Mouse (Mus musculus): ENCODE measurements around the gene Usp21. TPM values are rescaled to one million over a fixed set of nuclear protein-coding genes. Genes with fewer than 3 reads are reported as not detected.
"Not testable (repeated sequence)": the region's sequence is repeated elsewhere in the genome, so short reads cannot be mapped to it uniquely, and the experiment has no call there.

The Usp21 gene
- polyA plus RNA-seq, 2 experiments, result 81.2 to 104 TPM

DNA sequence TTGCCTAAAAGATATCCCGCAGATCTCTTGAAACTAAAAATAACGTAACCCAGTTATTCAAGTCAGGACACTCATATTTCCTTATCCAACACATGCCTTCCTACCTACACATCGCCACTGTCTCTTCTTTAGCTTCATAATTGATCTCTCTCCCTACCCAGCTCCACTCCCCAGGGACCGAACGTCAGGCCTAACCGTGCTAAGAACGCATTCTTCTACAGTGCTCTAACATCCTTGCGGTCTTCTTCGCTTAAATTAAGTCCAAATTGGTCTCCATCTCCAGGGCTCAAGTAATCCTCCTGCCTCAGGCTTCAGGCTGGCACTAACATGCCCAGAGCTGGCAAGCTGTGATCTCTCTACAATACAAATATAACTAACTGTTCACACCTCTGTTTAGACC lies 40.5 kb upstream of the Usp21 start:
- ATAC-seq (ENCODE audit: low FRiP score, low read depth), result no peak
- peak; percentile 40 for DNase-seq (ENCODE audit: low spot score)
- WGBS, result 32% methylated on average over 9 of the region's 9 CpGs
- no peaks in the 10 kb centered on the region for H3K36me3 ChIP-seq (ENCODE audit: control insufficient read depth, insufficient read depth, low read length)
- peak overlapping the region; percentile 62 for H3K4me3 ChIP-seq (replicated peaks; ENCODE audit: low read length)
- no peaks in the 10 kb centered on the region for H3K9me3 ChIP-seq (ENCODE audit: control insufficient read depth, low read length)
- peaks cover 20% of the 10 kb centered on the region for H3K4me1 ChIP-seq (ENCODE audit: control insufficient read depth, insufficient read depth, low read length)
- no peaks in the 10 kb centered on the region for H3K27me3 ChIP-seq (ENCODE audit: control insufficient read depth, insufficient read depth, low read length)
- H3K27ac ChIP-seq (replicated peaks; ENCODE audit: low read depth, low read length), result peak overlapping the region; percentile 99
- no peak for TF ChIP-seq POLR2A (IDR thresholded peaks at IDR 0.05; ENCODE audit: borderline replicate concordance, extremely low read depth, insufficient read depth, insufficient read length)
- H3K4me2 ChIP-seq (replicated peaks; ENCODE audit: low read depth, low read length, severe bottlenecking), result peak overlapping the region; percentile 94
- H3K9ac ChIP-seq (ENCODE audit: low read depth, low read length, severe bottlenecking), result peak overlapping the region; percentile 94

DNA sequence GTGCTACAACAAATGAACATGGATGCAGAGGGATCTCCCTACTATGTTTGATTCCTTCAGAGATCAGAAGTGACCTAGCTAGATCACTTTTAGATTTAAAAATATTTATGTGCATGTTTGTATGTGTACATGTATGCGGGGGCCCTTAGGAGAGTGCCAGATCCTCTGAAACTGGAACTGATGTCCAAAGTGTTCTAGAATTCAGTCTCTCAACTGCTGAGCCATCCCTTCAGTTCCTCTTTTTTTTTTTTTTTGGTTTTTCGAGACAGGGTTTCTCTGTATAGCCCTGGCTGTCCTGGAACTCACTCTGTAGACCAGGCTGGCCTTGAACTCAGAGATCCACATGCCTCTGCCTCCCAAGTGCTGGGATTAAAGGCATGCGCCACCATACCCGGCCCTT lies 38.8 kb upstream of the Usp21 start:
- not testable (repeated sequence) for H3K4me3 ChIP-seq (replicated peaks; ENCODE audit: low read length); ATAC-seq (ENCODE audit: low FRiP score, low read depth); H3K9me3 ChIP-seq (ENCODE audit: control insufficient read depth, low read length); H3K36me3 ChIP-seq (ENCODE audit: control insufficient read depth, insufficient read depth, low read length); H3K4me2 ChIP-seq (replicated peaks; ENCODE audit: low read depth, low read length, severe bottlenecking); H3K27me3 ChIP-seq (ENCODE audit: control insufficient read depth, insufficient read depth, low read length); DNase-seq (ENCODE audit: low spot score); H3K27ac ChIP-seq (replicated peaks; ENCODE audit: low read depth, low read length); H3K9ac ChIP-seq (ENCODE audit: low read depth, low read length, severe bottlenecking)
- 89% methylated on average over 4 of the region's 4 CpGs for WGBS
- peaks cover 20% of the 10 kb centered on the region for H3K4me1 ChIP-seq (ENCODE audit: control insufficient read depth, insufficient read depth, low read length)

DNA sequence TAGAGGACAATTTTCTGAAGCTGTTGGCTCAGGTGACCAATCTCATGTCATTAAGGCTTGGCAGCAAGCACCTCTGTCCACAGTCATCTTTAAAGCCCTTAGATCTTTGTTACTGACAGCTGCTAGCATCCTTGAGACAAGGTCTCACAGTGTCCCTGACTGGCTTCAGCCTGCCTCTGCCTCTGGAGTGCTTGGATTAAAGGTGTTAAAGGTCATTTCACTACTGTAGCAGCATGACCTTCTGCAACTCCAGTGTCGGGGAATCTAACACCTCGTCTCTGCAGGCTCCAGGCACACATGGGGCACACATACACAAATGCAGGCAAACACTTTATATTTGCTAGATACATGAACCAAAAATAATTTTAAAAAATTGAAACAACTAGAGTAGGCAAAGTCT lies 37.8 kb upstream of the Usp21 start:
- ATAC-seq (ENCODE audit: low FRiP score, low read depth), result no peak
- 77% methylated on average over 2 of the region's 2 CpGs for WGBS
- H3K27me3 ChIP-seq (ENCODE audit: control insufficient read depth, insufficient read depth, low read length), result no peaks in the 10 kb centered on the region
- no peak overlapping the region for H3K4me3 ChIP-seq (replicated peaks; ENCODE audit: low read length)
- TF ChIP-seq POLR2A (IDR thresholded peaks at IDR 0.05; ENCODE audit: borderline replicate concordance, extremely low read depth, insufficient read depth, insufficient read length), result no peak
- H3K4me2 ChIP-seq (replicated peaks; ENCODE audit: low read depth, low read length, severe bottlenecking), result no peak overlapping the region
- H3K27ac ChIP-seq (replicated peaks; ENCODE audit: low read depth, low read length), result no peak overlapping the region
- no peak for DNase-seq (ENCODE audit: low spot score)
- H3K36me3 ChIP-seq (ENCODE audit: control insufficient read depth, insufficient read depth, low read length), result no peaks in the 10 kb centered on the region
- H3K9ac ChIP-seq (ENCODE audit: low read depth, low read length, severe bottlenecking), result no peak overlapping the region
- no peaks in the 10 kb centered on the region for H3K9me3 ChIP-seq (ENCODE audit: control insufficient read depth, low read length)
- H3K4me1 ChIP-seq (ENCODE audit: control insufficient read depth, insufficient read depth, low read length), result peaks cover 12% of the 10 kb centered on the region

DNA sequence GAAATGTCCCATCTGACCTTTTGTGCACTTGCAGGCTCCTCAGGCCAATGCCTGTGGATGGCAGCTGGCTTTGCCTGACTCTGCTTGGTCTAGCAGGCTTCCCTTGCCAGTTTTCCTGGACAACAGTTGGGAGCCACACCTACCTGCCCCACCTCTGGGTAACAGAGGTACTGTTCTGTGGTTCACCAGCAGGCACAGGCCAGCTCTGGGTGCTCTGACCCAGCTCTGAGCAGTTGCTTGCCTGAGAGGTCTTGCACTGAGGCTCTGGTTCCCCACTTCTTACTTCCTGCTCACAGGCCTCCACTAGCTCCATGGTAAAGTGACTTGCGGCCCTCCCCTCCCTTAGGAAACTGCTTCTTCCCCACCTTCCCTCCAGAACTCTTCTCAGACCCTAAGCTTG lies 34.2 kb upstream of the Usp21 start:
- WGBS, result 90% methylated on average over 1 of the region's 1 CpGs
- Histone ChIP-seq H3K4me1 (ENCODE audit: control insufficient read depth, insufficient read depth, low read length) (no peaks in the 10 kb centered on the region), H3K27ac (replicated peaks; ENCODE audit: low read depth, low read length) (no peak overlapping the region), H3K4me3 (replicated peaks; ENCODE audit: low read length) (no peak overlapping the region), H3K27me3 (ENCODE audit: control insufficient read depth, insufficient read depth, low read length) (no peaks in the 10 kb centered on the region), H3K36me3 (ENCODE audit: control insufficient read depth, insufficient read depth, low read length) (no peaks in the 10 kb centered on the region), H3K4me2 (replicated peaks; ENCODE audit: low read depth, low read length, severe bottlenecking) (no peak overlapping the region), H3K9ac (ENCODE audit: low read depth, low read length, severe bottlenecking) (no peak overlapping the region), H3K9me3 (ENCODE audit: control insufficient read depth, low read length) (no peaks in the 10 kb centered on the region)
- TF ChIP-seq POLR2A (IDR thresholded peaks at IDR 0.05; ENCODE audit: borderline replicate concordance, extremely low read depth, insufficient read depth, insufficient read length), result no peak
- ATAC-seq (ENCODE audit: low FRiP score, low read depth) (no peak), DNase-seq (ENCODE audit: low spot score) (no peak)

DNA sequence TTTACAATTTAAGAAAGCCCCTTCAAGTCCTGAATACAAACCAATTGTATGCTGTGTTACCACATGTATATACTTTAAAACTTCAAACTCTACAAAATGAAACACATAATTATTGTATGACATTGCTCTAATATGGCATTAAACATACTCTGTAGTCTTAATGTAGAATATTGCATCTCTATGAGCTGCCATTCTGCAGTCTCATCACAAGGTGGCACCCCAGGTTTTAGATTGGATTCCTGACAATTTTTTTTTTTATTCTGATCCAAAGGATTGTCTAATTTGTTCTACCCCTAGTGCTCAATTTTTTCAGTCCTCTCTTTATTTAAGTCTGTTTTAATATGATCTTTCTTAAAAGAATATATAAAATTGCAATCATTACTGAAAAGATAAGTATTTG lies 33.6 kb upstream of the Usp21 start:
- DNase-seq (ENCODE audit: low spot score), result peak; percentile 60
- no peak for ATAC-seq (ENCODE audit: low FRiP score, low read depth)

DNA sequence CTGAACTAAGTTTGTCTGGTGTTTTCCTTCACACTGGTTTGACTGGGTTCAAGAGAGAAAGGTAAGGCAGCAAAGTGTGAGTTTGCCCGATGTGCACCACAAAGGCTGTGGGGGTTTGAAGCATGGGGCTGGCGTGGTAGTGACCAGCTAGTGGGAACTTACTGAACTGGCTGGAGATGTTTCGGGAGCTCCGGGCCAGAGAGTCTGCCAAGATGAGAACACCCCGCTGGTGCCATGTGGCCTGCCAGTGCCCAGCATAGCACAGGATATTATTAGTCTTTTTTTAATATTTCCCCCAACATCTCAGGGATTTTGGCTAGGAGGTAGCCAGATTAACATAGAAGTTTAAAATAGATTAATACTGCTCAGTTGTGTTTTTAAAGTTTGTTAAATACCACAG lies 32.4 kb upstream of the Usp21 start:
- no peak overlapping the region for H3K4me2 ChIP-seq (replicated peaks; ENCODE audit: low read depth, low read length, severe bottlenecking)
- WGBS, result 22% methylated on average over 5 of the region's 5 CpGs

More for the DNA sequence above, 33.6 kb upstream of the Usp21 start:
- H3K4me2 ChIP-seq (replicated peaks; ENCODE audit: low read depth, low read length, severe bottlenecking), result no peak overlapping the region
- H3K27ac ChIP-seq (replicated peaks; ENCODE audit: low read depth, low read length), result no peak overlapping the region
- no peak overlapping the region for H3K9ac ChIP-seq (ENCODE audit: low read depth, low read length, severe bottlenecking)
- H3K9me3 ChIP-seq (ENCODE audit: control insufficient read depth, low read length), result no peaks in the 10 kb centered on the region
- H3K4me1 ChIP-seq (ENCODE audit: control insufficient read depth, insufficient read depth, low read length), result no peaks in the 10 kb centered on the region
- no peaks in the 10 kb centered on the region for H3K36me3 ChIP-seq (ENCODE audit: control insufficient read depth, insufficient read depth, low read length)
- no peak for TF ChIP-seq POLR2A (IDR thresholded peaks at IDR 0.05; ENCODE audit: borderline replicate concordance, extremely low read depth, insufficient read depth, insufficient read length)
- H3K27me3 ChIP-seq (ENCODE audit: control insufficient read depth, insufficient read depth, low read length), result no peaks in the 10 kb centered on the region
- H3K4me3 ChIP-seq (replicated peaks; ENCODE audit: low read length), result no peak overlapping the region

More for the DNA sequence above, 32.4 kb upstream of the Usp21 start:
- H3K27me3 ChIP-seq (ENCODE audit: control insufficient read depth, insufficient read depth, low read length), result no peaks in the 10 kb centered on the region
- H3K9ac ChIP-seq (ENCODE audit: low read depth, low read length, severe bottlenecking), result no peak overlapping the region
- ATAC-seq (ENCODE audit: low FRiP score, low read depth), result no peak
- DNase-seq (ENCODE audit: low spot score), result no peak
- no peak overlapping the region; the same call in 1 of the 2 replicates for H3K4me3 ChIP-seq (replicated peaks; ENCODE audit: low read length)
- no peaks in the 10 kb centered on the region for H3K4me1 ChIP-seq (ENCODE audit: control insufficient read depth, insufficient read depth, low read length)
- H3K9me3 ChIP-seq (ENCODE audit: control insufficient read depth, low read length), result no peaks in the 10 kb centered on the region
- no peak overlapping the region for H3K27ac ChIP-seq (replicated peaks; ENCODE audit: low read depth, low read length)
- H3K36me3 ChIP-seq (ENCODE audit: control insufficient read depth, insufficient read depth, low read length), result no peaks in the 10 kb centered on the region
- no peak for TF ChIP-seq POLR2A (IDR thresholded peaks at IDR 0.05; ENCODE audit: borderline replicate concordance, extremely low read depth, insufficient read depth, insufficient read length)

All from limb, embryonic 14.5 days (tissue).